Mouse (Mus musculus) erythroblast, embryonic 14.5 days (primary cell): ENCODE data around the gene H2-Q2. TPM values are rescaled to one million over a fixed set of nuclear protein-coding genes. Genes with fewer than 3 reads are reported as not detected.
"Not testable (repeated sequence)": the region's sequence is repeated elsewhere in the genome, so short reads cannot be mapped to it uniquely, and the experiment has no call there.

Source experiments
- H3K27me3 ChIP-seq: 2 replicates; pipeline ENCODE4 v1.6.1; 2012; ENCODE audit warnings: inconsistent platforms; ENCODE audit not compliant: control insufficient read depth
- H3K36me3 ChIP-seq: 2 replicates; pipeline ENCODE4 v1.6.1; 2012; ENCODE audit warnings: mild to moderate bottlenecking, inconsistent platforms; ENCODE audit not compliant: control insufficient read depth
- H3K4me1 ChIP-seq: 2 replicates; pipeline ENCODE4 v1.6.1; 2012; ENCODE audit warnings: inconsistent platforms; ENCODE audit not compliant: control insufficient read depth
- H3K4me3 ChIP-seq: replicated peaks from 2 replicates; pipeline ENCODE3; 2012; ENCODE audit warnings: moderate library complexity, mild to moderate bottlenecking, inconsistent platforms
- H3K9me3 ChIP-seq: 2 replicates; pipeline ENCODE4 v1.6.1; 2012; ENCODE audit warnings: low read length, inconsistent platforms, mixed read lengths; ENCODE audit not compliant: control insufficient read depth
- GATA1 ChIP-seq: IDR thresholded peaks from 2 replicates; pipeline ENCODE4 v1.6.1; 2012; ENCODE audit warnings: low read length, inconsistent platforms, mixed read lengths
- TAL1 ChIP-seq: IDR thresholded peaks from 3 replicates; pipeline ENCODE4 v1.6.1; 2012; ENCODE audit warnings: low read length, inconsistent platforms, mixed read lengths
- polyA plus RNA-seq: library from polyadenylated mRNA; stranded (reverse); fragments of >175 nt; gene quantifications from 2 replicates; pipeline ENCODE4 v1.2.3, GENCODE M21; 2012

H2-Q2 gene
- polyA plus RNA-seq, 1 experiment = not detected

DNA sequence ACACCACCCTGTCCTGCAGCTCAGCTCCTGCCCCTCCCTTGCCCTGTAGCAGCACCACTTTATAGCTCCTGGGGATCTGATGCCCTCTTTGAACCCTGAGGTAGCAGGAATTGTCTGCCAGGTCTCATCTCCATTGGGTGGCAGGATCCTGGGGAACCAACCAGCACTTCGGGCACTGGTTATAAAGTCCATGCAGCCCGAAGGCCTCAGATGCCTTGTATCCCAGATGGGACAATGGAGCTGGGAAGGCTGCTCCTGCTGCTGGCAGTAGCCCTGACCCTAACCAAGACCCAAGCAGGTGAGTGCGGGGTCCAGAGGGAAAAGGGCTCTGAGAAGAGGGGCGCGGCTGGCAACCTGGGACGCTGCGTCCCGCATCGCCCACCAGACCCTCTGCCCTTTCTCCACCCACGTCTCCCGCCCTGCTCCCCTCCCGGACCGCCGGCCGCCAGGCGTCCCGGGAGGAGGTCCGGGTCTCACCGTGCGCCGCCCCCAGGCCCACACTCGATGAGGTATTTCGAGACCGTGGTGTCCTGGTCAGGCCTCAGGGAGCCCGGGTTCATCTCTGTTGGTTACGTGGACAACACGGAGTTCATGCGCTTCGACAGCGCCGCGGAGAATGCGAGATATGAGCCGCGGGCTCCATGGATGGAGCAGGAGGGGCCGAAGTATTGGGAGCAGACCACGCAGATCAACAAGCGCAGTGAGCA is 16.9 kb downstream of the H2-Q2 start:
- no peak overlapping the region for H3K4me3 ChIP-seq
- TF ChIP-seq GATA1 (no peak), TAL1 (no peak)

DNA sequence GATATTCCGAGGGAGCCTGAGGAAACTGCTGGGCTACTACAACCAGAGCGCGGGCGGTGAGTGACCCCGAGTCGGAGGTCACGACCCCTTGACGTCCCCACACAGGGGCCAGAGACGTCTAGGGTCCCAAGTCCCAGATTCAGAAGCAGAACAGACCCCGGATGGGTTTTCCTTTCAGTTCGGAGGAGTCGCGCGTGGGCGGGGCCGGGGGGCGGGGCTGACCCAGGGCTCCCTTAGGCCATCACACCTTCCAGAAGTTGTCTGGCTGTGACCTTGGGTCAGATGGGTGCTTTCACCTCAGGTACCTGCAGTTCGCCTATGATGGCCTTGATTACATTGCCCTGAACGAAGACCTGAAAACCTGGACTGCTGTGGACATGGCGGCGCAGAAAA is 17.4 kb downstream of the H2-Q2 start:
- H3K4me3 ChIP-seq = no peak overlapping the region
- H3K9me3 ChIP-seq = peaks cover 6% of the 10 kb centered on the region
- no peaks in the 10 kb centered on the region for H3K36me3 ChIP-seq
- H3K4me1 ChIP-seq = no peaks in the 10 kb centered on the region
- TF ChIP-seq GATA1 = no peak
- TF ChIP-seq TAL1 = no peak
- peaks cover 9% of the 10 kb centered on the region for H3K27me3 ChIP-seq

More for the DNA sequence above, 16.9 kb downstream of the H2-Q2 start:
- Histone ChIP-seq H3K4me1 (no peaks in the 10 kb centered on the region), H3K9me3 (peaks cover 6% of the 10 kb centered on the region), H3K27me3 (peaks cover 9% of the 10 kb centered on the region), H3K36me3 (no peaks in the 10 kb centered on the region)

GRCm38 (mm10) chr17:35379369-35379728 is 37.3 kb downstream of the H2-Q2 start, which contains the start of gene H2-Q4:
TSS of gene H2-Q4 (plus strand) at chr17:35379617.
- no peak for TF ChIP-seq TAL1
- TF ChIP-seq GATA1 = no peak
- H3K27me3 ChIP-seq = peaks cover 22% of the 10 kb centered on the region

DNA sequence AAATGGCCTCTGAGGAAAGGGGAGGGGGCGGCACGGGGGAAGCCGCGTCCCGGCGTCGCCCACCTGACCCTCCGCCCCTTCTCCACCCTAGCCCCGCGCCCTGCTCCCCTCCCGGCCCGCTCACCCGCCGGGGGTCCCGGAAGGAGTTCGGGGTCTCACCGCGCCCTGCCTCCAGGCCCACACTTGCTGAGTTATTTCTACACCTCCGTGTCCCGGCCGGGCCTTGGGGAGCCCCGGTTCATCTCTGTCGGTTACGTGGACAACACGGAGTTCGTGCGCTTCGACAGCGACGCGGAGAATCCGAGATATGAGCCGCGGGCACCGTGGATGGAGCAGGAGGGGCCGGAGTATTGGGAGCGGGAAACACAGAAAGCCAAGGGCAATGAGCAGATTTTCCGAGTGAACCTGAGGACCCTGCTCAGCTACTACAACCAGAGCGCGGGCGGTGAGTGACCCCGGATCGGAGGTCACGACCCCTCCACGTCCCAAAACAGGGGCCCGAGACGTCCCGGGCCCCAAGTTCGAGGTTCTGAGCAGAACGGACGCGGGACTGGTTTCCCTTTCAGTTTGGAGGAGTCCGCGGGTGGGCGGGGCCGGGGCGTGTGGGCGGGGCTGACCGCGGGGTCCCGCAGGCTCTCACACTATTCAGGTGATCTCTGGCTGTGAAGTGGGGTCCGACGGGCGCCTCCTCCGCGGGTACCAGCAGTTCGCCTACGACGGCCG is 37.8 kb downstream of the H2-Q2 start:
- Histone ChIP-seq H3K27me3 (peaks cover 22% of the 10 kb centered on the region), H3K9me3 (no peaks in the 10 kb centered on the region; the same call in 1 of the 2 replicates)
- TF ChIP-seq TAL1 (no peak), GATA1 (no peak)

More at GRCm38 (mm10) chr17:35379369-35379728, 37.3 kb downstream of the H2-Q2 start, which contains the start of gene H2-Q4:
- Histone ChIP-seq H3K4me1 (peaks cover 9% of the 10 kb centered on the region), H3K4me3 (peak within 1 kb of the TSS; percentile 62), H3K9me3 (no peaks in the 10 kb centered on the region; the same call in 1 of the 2 replicates), H3K36me3 (no peaks in the 10 kb centered on the region)

GRCm38 (mm10) chr17:35389796-35390195 is 47.8 kb downstream of the H2-Q2 start:
- not testable (repeated sequence) for H3K36me3 ChIP-seq, H3K4me3 ChIP-seq, H3K27me3 ChIP-seq, H3K9me3 ChIP-seq, H3K4me1 ChIP-seq

More for the DNA sequence above, 37.8 kb downstream of the H2-Q2 start:
- peak overlapping the region; percentile 62 for H3K4me3 ChIP-seq
- peaks cover 9% of the 10 kb centered on the region for H3K4me1 ChIP-seq
- H3K36me3 ChIP-seq = no peaks in the 10 kb centered on the region

GRCm38 (mm10) chr17:35392671-35393070 is 50.6 kb downstream of the H2-Q2 start:
- not testable (repeated sequence) for H3K4me1 ChIP-seq, H3K4me3 ChIP-seq, H3K27me3 ChIP-seq, H3K9me3 ChIP-seq, H3K36me3 ChIP-seq

DNA sequence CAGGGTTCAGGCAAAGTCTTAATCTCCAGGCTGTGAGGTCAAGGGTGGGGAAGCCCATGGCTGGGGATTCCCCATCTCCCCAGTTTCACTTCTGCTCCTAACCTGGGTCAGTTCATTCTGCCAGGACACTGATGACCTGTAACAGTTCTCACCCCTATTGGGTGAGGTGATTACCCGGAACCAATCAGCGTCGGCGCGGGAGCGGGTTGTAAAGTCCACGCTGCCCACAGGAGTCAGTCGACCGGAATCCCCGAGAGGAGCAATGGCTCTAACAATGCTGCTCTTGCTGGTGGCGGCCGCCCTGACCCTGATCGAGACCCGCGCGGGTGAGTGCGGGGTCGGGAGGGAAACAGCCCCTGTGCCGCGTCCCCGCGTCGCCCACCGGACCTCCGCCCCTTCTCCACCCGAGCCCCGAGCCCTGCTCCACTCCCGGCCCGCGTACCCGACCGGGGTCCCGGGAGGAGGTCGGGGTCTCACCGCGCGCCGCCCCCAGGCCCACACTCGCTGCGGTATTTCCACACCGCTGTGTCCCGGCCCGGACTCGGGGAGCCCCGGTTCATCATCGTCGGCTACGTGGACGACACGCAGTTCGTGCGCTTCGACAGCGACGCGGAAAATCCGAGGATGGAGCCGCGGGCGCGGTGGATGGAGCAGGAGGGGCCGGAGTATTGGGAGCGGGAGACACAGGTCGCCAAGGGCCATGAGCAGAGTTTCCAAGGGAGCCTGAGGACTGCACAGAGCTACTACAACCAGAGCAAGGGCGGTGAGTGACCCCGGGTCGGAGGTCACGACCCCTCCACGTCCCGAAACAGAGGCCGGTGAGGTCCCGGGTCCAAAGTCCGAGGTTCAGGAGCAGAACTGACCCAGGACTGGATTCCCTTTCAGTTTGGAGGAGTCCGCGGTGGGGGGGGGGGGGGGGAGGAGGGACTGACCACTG is 52.1 kb downstream of the H2-Q2 start:
- not testable (repeated sequence) for H3K4me3 ChIP-seq, H3K36me3 ChIP-seq

More for the DNA sequence above, 52.1 kb downstream of the H2-Q2 start:
- H3K9me3 ChIP-seq, H3K4me1 ChIP-seq, H3K27me3 ChIP-seq: not testable (repeated sequence)

Other genes starting within 250 kb of the H2-Q2 start
- gene Ly6g5c, start 234.0 kb upstream of the H2-Q2 start, polyA plus RNA-seq = not detected in 2 replicates
- 0.03 TPM in 1 of 2 replicates, not detected in the other for gene Ly6g5b, start 226.8 kb upstream of the H2-Q2 start, polyA plus RNA-seq
- gene Gpank1, start 220.8 kb upstream of the H2-Q2 start, polyA plus RNA-seq = 11.0 and 12.4 TPM in 2 replicates
- 10.2 and 11.2 TPM in 2 replicates for gene Csnk2b, start 220.2 kb upstream of the H2-Q2 start, polyA plus RNA-seq
- gene D17H6S53E, start 215.9 kb upstream of the H2-Q2 start, polyA plus RNA-seq = 0.27 and 0.48 TPM in 2 replicates
- 0.10 and 0.20 TPM in 2 replicates for gene Apom, start 210.2 kb upstream of the H2-Q2 start, polyA plus RNA-seq
- gene Bag6, start 207.1 kb upstream of the H2-Q2 start, polyA plus RNA-seq = 88.8 and 102 TPM in 2 replicates
- gene Prrc2a, start 177.3 kb upstream of the H2-Q2 start, polyA plus RNA-seq = 70.4 and 133 TPM in 2 replicates
- 0.27 TPM in 1 of 2 replicates, not detected in the other for gene Aif1, start 166.2 kb upstream of the H2-Q2 start, polyA plus RNA-seq
- not detected in 2 replicates for gene Lst1, start 153.8 kb upstream of the H2-Q2 start, polyA plus RNA-seq
- gene Ltb, start 147.8 kb upstream of the H2-Q2 start, polyA plus RNA-seq = 0.07 and 0.08 TPM in 2 replicates
- gene Tnf, start 140.2 kb upstream of the H2-Q2 start, polyA plus RNA-seq = 0.07 and 0.09 TPM in 2 replicates
- gene Lta, start 136.9 kb upstream of the H2-Q2 start, polyA plus RNA-seq = 0.03 TPM in 1 of 2 replicates, not detected in the other
- not detected in 2 replicates for gene Gm16181, start 121.4 kb upstream of the H2-Q2 start, polyA plus RNA-seq
- 0.04 and 0.37 TPM in 2 replicates for gene Atp6v1g2, start 108.6 kb upstream of the H2-Q2 start, polyA plus RNA-seq
- gene Nfkbil1, start 106.5 kb upstream of the H2-Q2 start, polyA plus RNA-seq = 1.6 TPM in 2 replicates
- 18.8 and 20.8 TPM in 2 replicates for gene Ddx39b, start 100.5 kb upstream of the H2-Q2 start, polyA plus RNA-seq
- 2.4 and 2.7 TPM in 2 replicates for gene H2-D1, start 79.5 kb upstream of the H2-Q2 start, polyA plus RNA-seq
- not detected in 2 replicates for gene H2-Q1, start 21.8 kb upstream of the H2-Q2 start, polyA plus RNA-seq
- 0.50 and 0.56 TPM in 2 replicates for gene H2-Q4, start 37.4 kb downstream of the H2-Q2 start, polyA plus RNA-seq
- 0.09 TPM in 1 of 2 replicates, not detected in the other for gene H2-Q6, start 82.6 kb downstream of the H2-Q2 start, polyA plus RNA-seq
- gene H2-Q7, start 96.9 kb downstream of the H2-Q2 start, polyA plus RNA-seq = 0.03 and 0.13 TPM in 2 replicates
- gene H2-Q10, start 127.8 kb downstream of the H2-Q2 start, polyA plus RNA-seq = 0.08 and 0.09 TPM in 2 replicates
- gene Pou5f1, start 163.8 kb downstream of the H2-Q2 start, polyA plus RNA-seq = 0.05 TPM in 1 of 2 replicates, not detected in the other
- gene Tcf19, start 174.6 kb downstream of the H2-Q2 start, polyA plus RNA-seq = 29.1 and 33.5 TPM in 2 replicates
- gene Cchcr1, start 174.9 kb downstream of the H2-Q2 start, polyA plus RNA-seq = 4.7 and 4.9 TPM in 2 replicates
- 0.40 and 0.51 TPM in 2 replicates for gene Psors1c2, start 191.0 kb downstream of the H2-Q2 start, polyA plus RNA-seq
- 0.02 TPM in 1 of 2 replicates, not detected in the other for gene Cdsn, start 209.9 kb downstream of the H2-Q2 start, polyA plus RNA-seq
- gene 2300002M23Rik, start 225.2 kb downstream of the H2-Q2 start, polyA plus RNA-seq = not detected in 2 replicates